Mouse (Mus musculus): ENCODE measurements around the gene Dync1li1. TPM values are rescaled to one million over a fixed set of nuclear protein-coding genes. Genes with fewer than 3 reads are reported as not detected.

Gene Dync1li1
- polyA plus RNA-seq (2015; fragmentation: Nextera tagmentation; extraction: Ambion mirVana) = 14.4 and 16.3 TPM in 2 replicates

DNA sequence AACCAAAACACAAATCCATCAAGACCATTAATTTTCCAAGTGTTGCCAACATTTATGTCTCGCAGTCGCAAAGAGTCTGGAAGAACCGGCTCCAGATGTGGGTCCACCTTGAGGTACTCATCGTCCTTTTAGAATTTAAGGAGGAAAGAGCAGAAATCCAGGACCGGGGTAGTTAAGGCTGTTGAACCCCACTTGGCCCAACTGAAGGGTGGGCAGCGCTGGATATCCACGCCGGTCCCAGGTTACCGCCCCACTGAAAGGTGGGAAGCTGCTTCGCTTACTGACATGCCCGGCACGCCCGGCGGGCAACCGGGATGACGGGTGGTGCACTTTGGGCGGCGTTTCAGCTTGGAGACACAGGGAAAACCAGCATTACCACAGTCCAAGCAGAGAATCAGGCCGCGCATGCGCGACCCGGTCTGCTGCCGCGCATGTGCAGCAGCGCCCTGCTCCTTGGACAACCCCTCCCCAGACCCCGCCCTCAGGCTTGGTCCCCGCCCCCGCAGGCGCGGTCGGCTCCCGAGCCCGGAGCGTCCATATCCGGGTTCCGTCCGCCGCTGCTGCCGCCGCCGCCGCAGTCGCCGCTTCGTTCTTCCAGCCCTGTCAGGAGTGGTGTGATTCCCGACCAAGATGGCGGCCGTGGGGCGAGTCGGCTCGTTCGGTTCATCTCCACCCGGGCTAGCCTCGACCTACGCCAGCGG lies at the start of gene Dync1li1:
Gene Dync1li1 (plus strand): TSS at position 539 of the 701 bp plus-strand sequence.
- H3K27ac ChIP-seq (ENCODE audit: low read depth) = peak within 1 kb of the TSS; percentile 97
- DNase-seq (peak; percentile 99), ATAC-seq (peak; percentile 96)
- peaks cover 9% of the 10 kb centered on the region for H3K36me3 ChIP-seq (replicated peaks; ENCODE audit: insufficient read depth, low read length)
- H3K9ac ChIP-seq (replicated peaks) = peak within 1 kb of the TSS; percentile 95
- peak within 1 kb of the TSS; percentile 94 for H3K4me2 ChIP-seq (ENCODE audit: low read depth, low read length)
- no peaks in the 10 kb centered on the region for H3K9me3 ChIP-seq (ENCODE audit: low read length)
- no peak for TF ChIP-seq EP300 (IDR thresholded peaks at IDR 0.05; ENCODE audit: low read depth)
- no peak for TF ChIP-seq CTCF (IDR thresholded peaks at IDR 0.05; ENCODE audit: low read depth)
- no peaks in the 10 kb centered on the region for H3K27me3 ChIP-seq (ENCODE audit: insufficient read depth, low read length)
- H3K4me1 ChIP-seq (ENCODE audit: insufficient read depth) = peaks cover 19% of the 10 kb centered on the region
- peak within 1 kb of the TSS; percentile 95 for H3K4me3 ChIP-seq (ENCODE audit: low read depth, low read length)
- WGBS (ENCODE audit: insufficient replicate concordance) = under 1% methylated on average over 57 of the region's 57 CpGs

DNA sequence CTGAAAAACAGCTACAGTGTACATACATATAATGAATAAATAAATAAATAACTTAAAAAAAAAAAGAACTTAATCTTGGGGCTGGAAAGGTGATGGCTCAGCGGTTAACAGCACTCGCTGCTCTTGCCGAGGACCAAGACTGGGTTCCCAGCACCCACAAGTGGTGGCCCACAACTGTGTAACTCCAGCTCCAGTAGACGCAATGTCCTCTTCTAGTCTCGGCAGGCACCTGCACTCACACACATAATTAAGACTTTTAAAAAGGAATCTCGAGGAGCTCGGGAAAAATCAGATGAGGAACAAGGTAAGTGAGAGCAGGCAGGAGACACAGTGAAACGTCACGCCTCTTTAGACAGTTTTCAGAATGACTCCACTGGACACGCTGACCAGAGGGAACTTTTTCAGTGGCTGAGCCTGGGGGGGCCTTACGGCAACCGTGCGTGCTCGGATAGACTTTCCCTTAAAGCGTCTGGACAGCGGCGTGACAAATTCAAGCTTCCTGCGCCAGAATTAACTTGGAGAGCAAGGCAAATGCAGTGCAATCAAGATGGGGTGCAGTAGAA lies 49.3 kb upstream of the Dync1li1 start:
- WGBS (ENCODE audit: insufficient replicate concordance) = 13% methylated on average over 18 of the region's 18 CpGs
- H3K9me3 ChIP-seq (ENCODE audit: low read length) = no peaks in the 10 kb centered on the region
- DNase-seq (peak; percentile 21), ATAC-seq (no peak)
- H3K27me3 ChIP-seq (ENCODE audit: insufficient read depth, low read length) = 0 out of 2 replicates have a peak, but pooled peaks cover 6% of the 10 kb centered on the region
- H3K27ac ChIP-seq (ENCODE audit: low read depth) = peak overlapping the region; percentile 81
- peak overlapping the region; percentile 68 for H3K9ac ChIP-seq (replicated peaks)
- H3K4me2 ChIP-seq (ENCODE audit: low read depth, low read length) = peak overlapping the region; percentile 84
- H3K4me3 ChIP-seq (ENCODE audit: low read depth, low read length) = peak overlapping the region; percentile 70
- H3K36me3 ChIP-seq (replicated peaks; ENCODE audit: insufficient read depth, low read length) = 0 out of 2 replicates have a peak, but pooled peaks cover 3% of the 10 kb centered on the region
- H3K4me1 ChIP-seq (ENCODE audit: insufficient read depth) = peaks cover 12% of the 10 kb centered on the region
- no peak for TF ChIP-seq CTCF (IDR thresholded peaks at IDR 0.05; ENCODE audit: low read depth)
- no peak for TF ChIP-seq EP300 (IDR thresholded peaks at IDR 0.05; ENCODE audit: low read depth)

DNA sequence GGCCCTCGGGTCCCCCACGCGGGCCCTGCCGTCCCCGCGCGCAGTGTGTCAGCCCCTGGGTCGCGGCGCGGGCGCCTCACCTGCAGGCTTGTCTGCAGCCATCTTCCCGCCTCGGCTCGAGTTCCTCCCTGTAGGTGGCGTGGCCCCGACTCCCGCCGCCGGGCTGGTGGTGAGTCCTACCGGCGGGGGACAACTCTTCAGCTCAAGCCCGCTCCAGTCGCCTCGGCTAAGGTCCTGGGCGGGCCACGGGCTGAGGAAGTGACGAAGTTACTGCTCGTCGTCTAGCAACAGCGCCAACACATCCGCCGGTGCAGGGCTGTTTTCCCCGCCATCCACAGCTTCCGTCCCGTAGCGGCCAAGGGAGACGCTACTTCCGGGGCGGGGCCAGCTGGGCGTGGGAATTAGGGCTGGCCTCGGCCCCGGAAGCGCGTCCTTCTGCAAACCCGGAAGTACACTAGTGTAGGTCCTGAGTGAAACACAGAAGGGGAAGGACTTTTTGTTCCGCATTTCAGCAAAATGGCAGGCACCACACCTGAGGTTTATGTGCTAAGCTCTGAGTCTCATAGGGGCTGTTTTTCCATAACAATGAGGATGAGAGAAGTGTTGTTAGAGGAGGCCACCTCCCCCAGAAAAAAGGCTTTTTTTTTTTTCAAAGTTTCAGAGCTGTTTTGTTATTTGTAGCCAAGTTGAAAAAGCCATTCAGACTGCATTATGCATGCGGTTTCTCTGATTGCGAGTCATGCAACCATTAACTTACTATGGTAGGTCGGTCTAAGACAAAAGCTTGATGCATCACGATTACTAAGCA lies 48.5 kb upstream of the Dync1li1 start, which contains the start of gene Cnot10:
Gene Cnot10 (minus strand): TSS at position 346 of the 808 bp plus-strand sequence.
- Histone ChIP-seq H3K9me3 (ENCODE audit: low read length) (no peaks in the 10 kb centered on the region), H3K27ac (ENCODE audit: low read depth) (peak within 1 kb of the TSS; percentile 81), H3K4me3 (ENCODE audit: low read depth, low read length) (peak within 1 kb of the TSS; percentile 70), H3K36me3 (replicated peaks; ENCODE audit: insufficient read depth, low read length) (0 out of 2 replicates have a peak, but pooled peaks cover 3% of the 10 kb centered on the region), H3K9ac (replicated peaks) (peak within 1 kb of the TSS; percentile 68), H3K27me3 (ENCODE audit: insufficient read depth, low read length) (0 out of 2 replicates have a peak, but pooled peaks cover 6% of the 10 kb centered on the region), H3K4me2 (ENCODE audit: low read depth, low read length) (peak within 1 kb of the TSS; percentile 84), H3K4me1 (ENCODE audit: insufficient read depth) (peaks cover 12% of the 10 kb centered on the region)
- WGBS (ENCODE audit: insufficient replicate concordance) = 6% methylated on average over 46 of the region's 51 CpGs
- peak; percentile 59 for TF ChIP-seq CTCF (IDR thresholded peaks at IDR 0.05; ENCODE audit: low read depth)
- peak; percentile 69 for TF ChIP-seq EP300 (IDR thresholded peaks at IDR 0.05; ENCODE audit: low read depth)
- peak; percentile 98 for ATAC-seq
- DNase-seq = peak; percentile 99

GRCm38 (mm10) chr9:114646556-114647505 lies 41.8 kb upstream of the Dync1li1 start:
- Histone ChIP-seq H3K9me3 (ENCODE audit: low read length) (no peaks in the 10 kb centered on the region), H3K36me3 (replicated peaks; ENCODE audit: insufficient read depth, low read length) (no peaks in the 10 kb centered on the region), H3K4me3 (ENCODE audit: low read depth, low read length) (no peak overlapping the region), H3K27me3 (ENCODE audit: insufficient read depth, low read length) (0 out of 2 replicates have a peak, but pooled peaks cover 6% of the 10 kb centered on the region), H3K9ac (replicated peaks) (no peak overlapping the region), H3K27ac (ENCODE audit: low read depth) (no peak overlapping the region), H3K4me2 (ENCODE audit: low read depth, low read length) (no peak overlapping the region), H3K4me1 (ENCODE audit: insufficient read depth) (no peaks in the 10 kb centered on the region)
- 71% methylated on average over 12 of the region's 12 CpGs for WGBS (ENCODE audit: insufficient replicate concordance)
- DNase-seq = no peak
- peak; percentile 40; the same call in 1 of the 2 replicates for ATAC-seq
- TF ChIP-seq CTCF (IDR thresholded peaks at IDR 0.05; ENCODE audit: low read depth) (no peak), EP300 (IDR thresholded peaks at IDR 0.05; ENCODE audit: low read depth) (no peak)
